8 mouse cellular contexts compared by ENCODE assay signal in genomic region chr17:69396147-69397033, GRCm38 (mm10). TPM values are rescaled to one million over a fixed set of nuclear protein-coding genes. Genes with fewer than 3 reads are reported as not detected.
DNase-seq lines count a peak whose midpoint lies in the region; ATAC-seq and TF ChIP-seq lines count a peak whose summit lies in the region.

No protein-coding gene starts in this region.

- WGBS in kidney, embryonic 14.5 days = 52% methylated on average over 16 of the region's 16 CpGs
- WGBS in heart, embryonic 13.5 days = 25% methylated on average over 16 of the region's 16 CpGs
- 12% methylated on average over 15 of the region's 16 CpGs for WGBS in liver, adult 2 months

- TF ChIP-seq CTCF in bone marrow macrophage, adult 2 months (IDR thresholded peaks at IDR 0.05; ENCODE audit: low read depth, low read length) = 0 out of 2 replicates have a peak, but pooled peaks have one; percentile 15
- TF ChIP-seq CTCF in liver, adult 2 months (IDR thresholded peaks at IDR 0.05; ENCODE audit: low read depth, low read length) = peak; percentile 42; the same call in 1 of the 2 replicates

- DNase-seq in kidney, adult 11 months = peak; percentile 17
- DNase-seq in liver, adult 2 months (ENCODE audit: extremely low read depth, low read depth, low spot score) = peak; percentile 36
- no peak for DNase-seq in MN1 (ENCODE audit: low spot score)
- DNase-seq in neural tube, embryonic 10.5 days (ENCODE audit: extremely low spot score, low spot score) = no peak

- H3K4me3 ChIP-seq in kidney, embryonic 14.5 days (ENCODE audit: low read length) = no peak overlapping the region
- no peak overlapping the region for H3K4me3 ChIP-seq in bone marrow macrophage, adult 2 months (ENCODE audit: insufficient read depth, low read length)
- H3K4me3 ChIP-seq in heart, embryonic 13.5 days = peak overlapping the region; percentile 33
- peak overlapping the region; percentile 34; the same call in 1 of the 2 replicates for H3K4me3 ChIP-seq in liver, adult 2 months (ENCODE audit: insufficient read depth, low read depth, low read length)

- no peak for TF ChIP-seq POLR2A in bone marrow macrophage, adult 2 months (IDR thresholded peaks at IDR 0.05; ENCODE audit: borderline replicate concordance, low read depth, low read length)
- TF ChIP-seq POLR2A in liver, adult 2 months (IDR thresholded peaks at IDR 0.05; ENCODE audit: extremely low read depth, insufficient read depth, low read length) = no peak

- H3K79me2 ChIP-seq in liver, adult 2 months (ENCODE audit: control insufficient read depth, insufficient read depth, low read length) = no peaks in the 10 kb centered on the region

- no peak overlapping the region for H3K9ac ChIP-seq in kidney, embryonic 14.5 days (ENCODE audit: low read depth, low read length)
- peak overlapping the region; percentile 61 for H3K9ac ChIP-seq in heart, embryonic 13.5 days
- H3K9ac ChIP-seq in liver, adult 2 months (ENCODE audit: low read depth, low read length) = peak overlapping the region; percentile 49

- peaks cover 1% of the 10 kb centered on the region; the same call in 1 of the 2 replicates for H3K36me3 ChIP-seq in kidney, embryonic 14.5 days (ENCODE audit: control insufficient read depth, insufficient read depth, low read length)
- H3K36me3 ChIP-seq in heart, embryonic 13.5 days = 0 out of 2 replicates have a peak, but pooled peaks cover under 1% of the 10 kb centered on the region
- H3K36me3 ChIP-seq in liver, adult 2 months (ENCODE audit: control insufficient read depth, insufficient read depth, low read length) = no peaks in the 10 kb centered on the region

- H3K4me1 ChIP-seq in kidney, embryonic 14.5 days (ENCODE audit: control insufficient read depth, insufficient read depth, low read length) = no peaks in the 10 kb centered on the region
- H3K4me1 ChIP-seq in bone marrow macrophage, adult 2 months (ENCODE audit: control insufficient read depth, insufficient read depth, low read length) = no peaks in the 10 kb centered on the region
- H3K4me1 ChIP-seq in heart, embryonic 13.5 days = peaks cover 12% of the 10 kb centered on the region
- no peaks in the 10 kb centered on the region for H3K4me1 ChIP-seq in liver, adult 2 months (ENCODE audit: control insufficient read depth, insufficient read depth, low read length)

- ATAC-seq in kidney, embryonic 14.5 days (ENCODE audit: low FRiP score, low TSS enrichment) = no peak
- no peak for ATAC-seq in heart, embryonic 13.5 days (ENCODE audit: extremely low read depth, insufficient number of reproducible peaks, low FRiP score, low TSS enrichment)
- ATAC-seq in neutrophil, adult 5-6 weeks (ENCODE audit: extremely low read depth, insufficient number of reproducible peaks, low FRiP score, poor library complexity, severe bottlenecking) = peak; percentile 62; the same call in 1 of the 2 replicates

- no peaks in the 10 kb centered on the region for H3K27me3 ChIP-seq in kidney, embryonic 14.5 days (ENCODE audit: control insufficient read depth, insufficient read depth, low read length)
- no peaks in the 10 kb centered on the region for H3K27me3 ChIP-seq in heart, embryonic 13.5 days (replicated peaks)
- no peaks in the 10 kb centered on the region for H3K27me3 ChIP-seq in liver, adult 2 months (ENCODE audit: control insufficient read depth, insufficient read depth, low read length)

- no peak overlapping the region for H3K27ac ChIP-seq in kidney, embryonic 14.5 days (ENCODE audit: low read depth, low read length)
- H3K27ac ChIP-seq in bone marrow macrophage, adult 2 months (ENCODE audit: insufficient read depth, low read depth, low read length) = no peak overlapping the region
- peak overlapping the region; percentile 21; the same call in 1 of the 2 replicates for H3K27ac ChIP-seq in heart, embryonic 13.5 days (replicated peaks)
- peak overlapping the region; percentile 32 for H3K27ac ChIP-seq in liver, adult 2 months (replicated peaks; ENCODE audit: insufficient read depth, low read depth, low read length)

- H3K9me3 ChIP-seq in kidney, embryonic 14.5 days (ENCODE audit: control insufficient read depth, low read length) = no peaks in the 10 kb centered on the region
- no peaks in the 10 kb centered on the region for H3K9me3 ChIP-seq in heart, embryonic 13.5 days

- H3K4me2 ChIP-seq in kidney, embryonic 14.5 days (replicated peaks; ENCODE audit: low read depth, low read length) = no peak overlapping the region
- peak overlapping the region; percentile 61 for H3K4me2 ChIP-seq in heart, embryonic 13.5 days

RNA-seq across cellular contexts. Expression of gene Zbtb14, which starts 13.5 kb away (rescaled TPM):
- polyA plus RNA-seq in kidney, embryonic 14.5 days (2014; fragmentation: Nextera tagmentation; extraction: Ambion mirVana) = 13.9 and 25.6 TPM in 2 replicates
- polyA plus RNA-seq in bone marrow macrophage, adult 2 months (2012; ENCODE audit: insufficient read depth, insufficient read length, missing spikeins) = 12.7 and 14.1 TPM in 2 replicates
- polyA plus RNA-seq in heart, embryonic 13.5 days (2015; fragmentation: Nextera tagmentation; extraction: Ambion mirVana) = 13.3 and 15.4 TPM in 2 replicates
- total RNA-seq in liver, adult 2 months (2014; rRNA removed) = 6.1 and 6.4 TPM in 2 replicates
- 1.9 and 2.7 TPM in 2 replicates for polyA plus RNA-seq in liver, adult 2 months (2012; rRNA removed)
- 19.8 and 21.7 TPM in 2 replicates for total RNA-seq in neutrophil, adult 5-6 weeks (2017)

RNA-seq across cellular contexts. Expression of gene Akain1, which starts 42.7 kb away (rescaled TPM):
- polyA plus RNA-seq in kidney, embryonic 14.5 days (2014; fragmentation: Nextera tagmentation; extraction: Ambion mirVana) = not detected in 2 replicates
- not detected in 2 replicates for polyA plus RNA-seq in bone marrow macrophage, adult 2 months (2012; ENCODE audit: insufficient read depth, insufficient read length, missing spikeins)
- not detected in 2 replicates for polyA plus RNA-seq in heart, embryonic 13.5 days (2015; fragmentation: Nextera tagmentation; extraction: Ambion mirVana)
- total RNA-seq in liver, adult 2 months (2014; rRNA removed) = under 0.01 TPM in 1 of 2 replicates, not detected in the other
- not detected in 2 replicates for polyA plus RNA-seq in liver, adult 2 months (2012; rRNA removed)
- total RNA-seq in neutrophil, adult 5-6 weeks (2017) = 0.12 and 0.23 TPM in 2 replicates

Comparison
In these comparisons a context has a peak if more than half of its experiments do, and no peak if none do; other contexts are left out.
1. DNase-seq: peak in kidney, adult 11 months (single experiment) and liver, adult 2 months (single experiment); none in MN1 (single experiment) and neural tube, embryonic 10.5 days (single experiment).
2. H3K27ac ChIP-seq: peak in heart, embryonic 13.5 days (single experiment) and liver, adult 2 months (single experiment); none in kidney, embryonic 14.5 days (single experiment) and bone marrow macrophage, adult 2 months (single experiment).
3. H3K4me3 ChIP-seq: peak in heart, embryonic 13.5 days (single experiment) and liver, adult 2 months (single experiment); none in kidney, embryonic 14.5 days (single experiment) and bone marrow macrophage, adult 2 months (single experiment).